Mouse (Mus musculus): ENCODE data around the gene Dact1.

DNA sequence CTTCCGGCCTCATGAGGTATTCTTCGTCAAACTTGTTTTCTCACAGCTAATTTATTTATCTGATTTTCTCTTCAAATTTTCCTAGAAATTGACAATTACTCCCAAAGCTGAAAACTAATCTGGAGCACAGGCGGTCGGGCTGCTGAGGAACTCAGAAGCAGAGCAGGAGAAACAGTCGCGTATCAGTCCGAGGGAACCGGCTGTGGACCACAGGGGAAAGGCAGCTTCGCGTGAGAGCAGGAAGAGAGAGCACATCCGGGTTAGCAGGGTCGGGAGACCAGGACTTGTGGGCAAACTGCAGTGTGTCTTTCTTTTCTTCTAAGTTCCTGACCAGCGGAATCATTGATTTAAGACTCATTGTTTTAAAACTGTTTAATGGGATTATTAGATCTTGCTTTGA lies 32.7 kb downstream of the Dact1 start:
- TF ChIP-seq CTCF (IDR thresholded peaks at IDR 0.05; ENCODE audit: extremely low read depth, insufficient read depth, low read length): no peak
- TF ChIP-seq POLR2A (IDR thresholded peaks at IDR 0.05; ENCODE audit: extremely low read depth, insufficient read depth, low read length): no peak

All from cortical plate, adult 2 months (tissue).